Mouse (Mus musculus): ENCODE results near the gene Rab8a.

Gene Rab8a

GRCm38 (mm10) chr8:72212751-72213150 lies 51.8 kb downstream of the Rab8a start, which contains the start of gene Cib3:
Gene Cib3, minus strand, starts transcription at chr8:72212837.
- no peak for DNase-seq (ENCODE audit: low spot score)

DNA sequence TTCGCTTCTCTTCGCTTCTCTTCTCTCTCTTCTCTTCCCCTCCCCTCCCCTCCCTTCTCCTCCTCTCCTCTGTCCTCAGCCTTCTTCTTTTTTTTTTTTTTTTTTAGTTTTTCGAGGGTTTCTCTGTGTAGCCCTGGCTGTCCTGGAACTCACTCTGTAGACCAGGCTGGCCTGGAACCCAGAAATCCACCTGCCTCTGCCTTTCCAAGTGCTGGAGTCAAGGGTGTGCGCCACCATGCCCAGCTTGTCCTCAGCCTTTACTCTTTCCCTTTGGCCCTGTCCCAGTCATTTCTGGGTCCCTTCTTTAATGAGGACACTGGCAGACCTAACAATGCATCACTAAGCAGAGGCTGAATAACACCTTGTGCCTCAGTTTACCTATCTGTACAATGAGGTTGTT lies 52.5 kb downstream of the Rab8a start, which contains the start of gene Gm11034:
TSS of gene Gm11034 (minus strand) at position 101 of the 400 bp plus-strand sequence.
- no peak for DNase-seq (ENCODE audit: low spot score)

GRCm38 (mm10) chr8:72215060-72215459 lies 54.1 kb downstream of the Rab8a start:
- DNase-seq (ENCODE audit: low spot score): no peak

DNA sequence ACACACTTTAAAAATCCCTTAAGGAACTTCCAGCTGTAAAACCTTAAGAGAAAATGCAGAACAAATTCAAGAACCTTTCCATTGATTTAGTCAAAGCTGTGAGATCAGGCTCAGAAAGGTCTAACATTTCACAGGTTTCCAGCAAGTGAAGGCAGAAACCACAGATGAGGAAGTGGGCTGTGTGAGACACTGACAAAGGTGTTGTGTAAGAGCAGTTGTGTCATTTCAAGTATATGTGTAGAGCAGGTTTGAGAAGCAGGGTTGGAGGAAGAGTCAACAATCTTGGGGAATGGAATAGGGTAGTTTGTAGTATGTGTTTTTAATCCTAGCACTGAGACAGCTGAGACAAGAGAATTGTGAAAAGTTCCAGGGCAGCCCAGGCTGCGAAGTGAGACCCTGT lies 54.9 kb downstream of the Rab8a start:
- no peak for DNase-seq (ENCODE audit: low spot score)

- peak; percentile 35 for DNase-seq (ENCODE audit: low spot score)
These were observed 58.0 kb downstream of the Rab8a start for GRCm38 (mm10) chr8:72218781-72219540.

DNA sequence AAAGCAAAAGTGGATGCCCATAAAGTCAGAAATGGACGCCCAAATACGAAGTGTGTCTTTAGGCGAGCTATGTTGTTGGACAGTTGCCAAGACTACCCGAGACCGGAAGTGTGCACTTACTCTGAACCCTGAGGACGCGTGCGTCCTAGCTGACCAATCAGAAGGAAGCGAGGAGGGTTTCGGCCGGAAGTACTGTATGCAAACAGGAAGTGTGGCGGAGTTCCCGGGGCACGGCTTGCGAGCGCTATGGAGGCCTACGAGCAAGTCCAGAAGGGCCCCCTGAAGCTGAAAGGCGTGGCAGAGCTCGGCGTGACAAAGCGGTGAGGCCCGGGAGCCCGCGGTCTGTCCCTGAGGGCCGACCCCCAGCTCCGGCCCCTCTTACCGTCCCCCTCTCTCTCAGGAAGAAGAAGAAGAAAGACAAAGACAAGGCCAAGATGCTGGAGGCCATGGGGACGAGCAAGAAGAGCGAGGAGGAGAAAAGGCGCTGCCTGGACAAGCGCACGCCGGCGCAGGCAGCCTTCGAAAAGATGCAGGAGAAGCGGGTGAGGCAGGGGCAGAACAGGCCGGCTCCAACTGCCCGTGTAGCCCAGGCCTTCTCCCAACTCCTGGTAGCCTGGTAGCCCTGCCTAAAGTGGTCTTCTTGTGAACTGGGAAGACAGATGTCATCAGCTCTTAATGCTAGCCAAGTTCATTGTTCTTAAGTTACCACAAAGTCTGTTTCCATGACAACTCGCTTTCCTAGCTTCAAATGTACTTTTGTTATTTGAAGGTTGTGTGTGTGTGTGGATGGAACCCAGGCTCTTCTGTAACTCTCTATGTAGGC lies 58.8 kb downstream of the Rab8a start, which contains the start of gene Fam32a:
TSS of gene Fam32a (plus strand) at position 190 of the 823 bp plus-strand sequence.
- DNase-seq (ENCODE audit: low spot score): peak; percentile 99

DNA sequence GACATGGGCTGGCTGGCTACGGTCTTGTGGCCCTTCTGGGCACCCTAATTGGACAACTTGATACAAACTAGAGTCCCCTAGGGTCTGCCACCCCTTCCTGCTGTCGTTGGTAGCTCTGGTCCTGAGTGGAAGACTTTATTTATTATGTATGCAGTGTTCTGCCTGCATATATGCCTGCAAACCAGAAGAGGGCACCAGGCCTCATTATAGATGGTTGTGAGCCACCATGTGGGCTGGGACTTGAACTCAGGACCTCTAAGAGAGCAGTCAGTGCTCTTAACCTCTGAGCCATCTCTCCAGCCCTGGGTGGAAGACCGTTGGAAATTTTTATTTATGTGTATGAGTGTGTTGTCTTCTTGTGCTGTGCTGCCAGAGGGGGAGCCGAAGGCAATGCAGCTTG lies 59.8 kb downstream of the Rab8a start:
- DNase-seq (ENCODE audit: low spot score): peak; percentile 38

GRCm38 (mm10) chr8:72222656-72223055 lies 61.7 kb downstream of the Rab8a start:
- peak; percentile 51 for DNase-seq (ENCODE audit: low spot score)

Data from MN1 (cell line).